Mouse (Mus musculus): ENCODE data around the gene Il2.

The Il2 gene

DNA sequence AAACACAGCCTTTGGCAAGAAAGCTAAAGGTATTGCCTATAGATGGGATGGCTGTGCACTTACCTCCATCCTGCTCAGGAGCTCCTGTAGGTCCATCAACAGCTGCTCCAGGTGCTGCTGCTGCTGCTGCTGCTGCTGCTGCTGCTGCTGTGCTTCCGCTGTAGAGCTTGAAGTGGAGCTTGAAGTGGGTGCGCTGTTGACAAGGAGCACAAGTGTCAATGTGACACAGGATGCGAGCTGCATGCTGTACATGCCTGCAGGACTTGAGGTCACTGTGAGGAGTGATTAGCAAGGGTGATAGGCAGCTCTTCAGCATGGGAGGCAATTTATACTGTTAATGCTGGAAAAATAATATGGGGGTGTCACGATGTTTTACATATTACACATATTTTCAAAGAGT lies at the start of gene Il2:
Gene Il2 (minus strand): TSS at position 305 of the 400 bp plus-strand sequence.
- no peak for DNase-seq (ENCODE audit: low spot score in 2 of 2)

DNA sequence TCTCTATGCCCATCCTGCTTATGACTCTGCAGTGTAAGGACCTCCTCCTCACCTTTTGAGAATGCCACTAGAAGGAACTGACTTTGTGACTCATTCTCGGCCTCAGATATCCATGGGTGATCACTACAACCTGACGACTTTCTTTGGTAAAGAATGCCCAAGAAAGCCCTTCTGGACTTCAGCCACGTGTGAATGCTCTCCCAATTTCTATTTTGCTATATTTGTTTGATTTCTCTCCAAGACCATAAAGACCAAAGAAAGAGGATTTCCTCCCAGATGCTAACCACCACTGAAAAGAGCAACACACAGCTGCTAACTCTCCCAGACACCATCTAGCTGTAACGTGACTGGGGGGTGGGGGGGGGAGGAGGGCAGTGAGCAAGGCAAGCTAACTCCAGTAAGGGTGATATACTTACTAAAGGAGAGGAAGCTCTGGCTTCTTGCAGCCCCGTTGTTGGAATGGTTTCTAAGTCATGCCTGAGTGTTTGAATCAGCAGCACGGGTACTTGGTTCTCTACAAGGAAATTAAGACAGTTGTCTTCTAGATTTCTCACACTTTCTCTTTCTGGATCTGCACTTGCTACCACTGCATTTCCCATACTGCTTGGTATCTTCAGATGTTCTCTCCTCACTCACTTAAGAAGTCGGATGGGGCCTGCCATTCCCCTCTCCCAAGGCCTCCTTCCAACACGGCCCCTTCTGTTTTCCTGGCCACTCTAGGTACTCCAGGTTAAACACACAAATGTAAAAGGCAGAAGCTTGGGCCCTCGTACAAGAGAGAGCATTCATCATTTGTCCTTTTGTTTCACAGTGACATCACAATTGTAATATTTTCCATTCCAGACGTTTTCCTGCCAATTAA lies 49.2 kb upstream of the Il2 start:
- no peak for DNase-seq (ENCODE audit: low spot score in 2 of 2)

DNA sequence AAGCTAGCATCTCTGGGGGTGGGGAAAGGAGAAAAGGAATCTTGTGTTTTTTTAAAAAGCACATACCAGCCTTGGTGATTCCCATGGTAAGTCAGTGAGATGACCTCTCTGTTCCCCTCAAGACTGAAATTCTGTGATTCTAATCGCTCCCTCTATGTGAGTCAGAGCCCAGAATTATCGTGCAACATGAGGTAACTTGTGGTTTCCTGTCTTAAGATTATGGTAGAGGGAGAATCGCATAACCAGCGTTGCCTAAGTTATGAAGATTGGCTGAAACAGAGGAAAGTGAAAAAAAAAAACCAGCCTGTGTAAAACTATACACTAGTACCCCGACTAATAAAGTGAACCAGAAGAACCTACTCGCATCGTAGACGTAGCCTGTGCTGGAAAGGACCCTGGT lies 47.5 kb upstream of the Il2 start:
- DNase-seq (ENCODE audit: low spot score in 2 of 2), result no peak

DNA sequence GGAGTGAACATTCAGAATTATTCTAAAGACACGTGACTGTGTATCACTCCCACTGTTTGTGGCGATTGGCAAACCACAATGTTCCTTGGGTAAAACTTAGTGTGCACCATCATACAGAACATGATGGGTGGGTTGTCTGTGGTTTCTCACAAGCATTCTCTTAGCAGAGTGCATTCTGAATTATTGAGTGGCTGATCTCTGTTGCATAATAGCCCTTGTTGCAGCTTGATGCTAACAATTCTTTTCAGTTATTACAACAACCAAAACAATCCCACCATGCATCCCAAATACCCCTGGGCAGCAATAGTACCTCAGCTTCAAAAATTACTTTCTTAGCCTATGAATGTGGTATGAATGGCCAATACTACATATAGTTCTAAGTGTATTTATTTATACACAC lies 43.5 kb upstream of the Il2 start:
- DNase-seq (ENCODE audit: low spot score in 2 of 2), result no peak

DNA sequence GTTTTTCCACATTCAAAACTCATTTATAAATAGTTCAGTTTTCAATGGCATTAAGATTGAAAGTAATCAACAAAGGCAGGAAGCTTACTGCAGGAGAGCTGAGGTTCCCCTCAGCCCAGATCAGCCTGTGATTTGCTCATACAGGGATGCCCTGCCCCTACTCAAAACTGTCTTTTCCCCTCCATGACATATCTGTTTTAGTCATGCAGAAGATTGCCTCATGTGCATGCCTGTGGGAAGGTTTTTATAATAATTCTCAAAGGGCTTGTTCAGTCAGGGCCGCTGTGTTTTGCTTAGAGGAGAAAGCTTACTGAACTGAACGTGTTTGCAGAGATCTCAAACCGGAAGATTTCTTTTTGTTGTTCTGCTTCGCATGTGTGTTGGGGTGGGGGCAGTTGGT lies 35.3 kb upstream of the Il2 start:
- DNase-seq (ENCODE audit: low spot score in 2 of 2), result no peak

DNA sequence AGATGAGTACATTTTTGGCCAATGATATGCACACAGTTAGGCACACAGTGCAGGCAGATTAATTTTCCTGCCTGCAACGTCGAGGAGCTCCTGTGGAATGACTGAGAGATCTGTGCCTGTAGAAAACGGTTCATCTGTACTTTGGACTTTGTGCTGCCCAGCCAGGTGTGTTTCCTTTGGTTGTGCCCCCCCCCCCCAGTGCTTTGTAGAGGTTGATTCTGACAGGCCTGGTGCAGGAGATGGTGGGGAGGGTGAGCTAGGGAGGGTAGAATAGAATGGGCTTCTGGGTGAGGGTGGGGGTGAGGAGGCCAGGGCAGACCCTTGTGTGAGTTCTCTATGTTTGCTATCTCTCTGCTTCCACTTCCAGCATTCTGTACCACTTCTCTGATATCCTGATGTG lies 32.5 kb upstream of the Il2 start:
- no peak for DNase-seq (ENCODE audit: low spot score in 2 of 2)

DNA sequence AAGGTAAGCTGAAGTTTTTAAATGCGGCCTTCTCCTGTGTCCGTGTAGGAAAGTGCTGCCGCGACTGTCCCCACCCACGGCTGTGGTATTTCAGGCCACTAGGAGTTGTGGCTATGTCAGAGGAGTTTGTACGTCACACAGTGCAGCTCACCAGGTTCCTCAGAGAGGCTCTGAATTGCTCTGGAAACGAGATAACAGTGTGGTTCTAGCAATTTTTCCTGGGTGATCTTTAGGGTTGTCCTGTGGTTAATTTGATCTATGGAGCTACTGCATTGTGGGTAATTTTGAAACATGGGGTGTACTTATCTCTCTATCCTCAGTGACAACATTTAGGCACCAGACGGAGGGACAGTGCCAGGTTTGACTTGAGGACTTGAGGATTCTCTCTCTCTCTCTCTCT lies 31.3 kb upstream of the Il2 start:
- no peak for DNase-seq (ENCODE audit: low spot score in 2 of 2)

DNA sequence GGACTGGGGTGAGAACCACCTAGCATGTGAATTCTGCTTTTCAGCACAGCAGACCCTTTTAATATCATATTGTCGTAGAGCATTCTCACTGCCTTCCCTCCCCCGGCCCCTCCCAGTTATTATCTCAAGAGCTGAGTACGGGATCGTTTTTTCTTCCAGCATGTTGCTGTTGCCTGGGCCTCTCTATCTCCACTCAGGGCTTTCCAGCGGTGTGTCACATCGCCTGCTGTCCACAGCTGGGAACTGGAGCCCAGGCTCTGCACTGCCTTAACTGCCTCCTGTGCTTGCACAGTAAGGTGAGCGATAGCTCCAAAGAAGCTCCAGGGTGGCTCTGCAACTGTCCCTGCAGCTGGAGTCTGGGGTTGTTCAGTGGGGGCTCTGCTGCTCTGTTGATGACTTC lies 28.6 kb upstream of the Il2 start:
- DNase-seq (ENCODE audit: low spot score in 2 of 2), result no peak

DNA sequence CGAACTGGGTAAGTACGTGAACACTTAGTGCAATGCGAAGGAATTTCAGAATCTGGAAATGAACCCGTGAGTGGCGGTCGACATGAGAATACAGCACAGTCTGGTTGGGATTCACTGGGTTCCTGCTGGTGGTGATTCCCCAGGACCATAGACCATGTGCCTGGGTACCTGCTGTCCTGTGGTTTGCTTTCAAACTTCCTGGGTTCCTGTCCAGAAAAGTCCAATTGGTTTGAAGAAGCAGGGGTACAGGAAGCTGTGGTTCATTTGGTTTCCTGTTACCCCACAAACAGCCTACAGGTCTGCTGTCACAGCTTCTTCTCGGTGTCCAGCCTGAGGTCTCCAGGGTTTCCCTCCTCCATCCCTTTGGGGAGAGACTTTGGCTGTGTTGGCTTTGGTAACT lies 27.2 kb upstream of the Il2 start:
- no peak for DNase-seq (ENCODE audit: low spot score in 2 of 2)

DNA sequence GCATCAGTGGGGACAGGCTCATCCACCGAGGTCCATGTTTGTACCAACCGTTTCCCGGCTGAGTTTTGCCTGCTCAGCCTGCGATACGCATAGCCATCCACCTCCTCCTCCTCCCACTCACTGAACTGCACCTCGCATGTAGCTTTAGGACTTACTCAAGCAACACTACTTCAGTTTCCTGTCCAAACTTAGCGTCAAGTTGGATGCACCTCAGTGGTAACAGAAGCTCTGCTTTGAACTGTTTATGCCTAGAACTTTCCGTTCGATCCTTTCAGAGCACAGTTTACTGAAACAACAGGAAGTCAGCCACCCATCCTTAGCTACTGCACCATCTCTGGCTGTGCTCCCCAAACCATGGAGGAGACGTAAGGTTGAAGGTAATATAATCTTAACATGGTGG lies 26.5 kb upstream of the Il2 start:
- DNase-seq (ENCODE audit: low spot score in 2 of 2), result no peak

DNA sequence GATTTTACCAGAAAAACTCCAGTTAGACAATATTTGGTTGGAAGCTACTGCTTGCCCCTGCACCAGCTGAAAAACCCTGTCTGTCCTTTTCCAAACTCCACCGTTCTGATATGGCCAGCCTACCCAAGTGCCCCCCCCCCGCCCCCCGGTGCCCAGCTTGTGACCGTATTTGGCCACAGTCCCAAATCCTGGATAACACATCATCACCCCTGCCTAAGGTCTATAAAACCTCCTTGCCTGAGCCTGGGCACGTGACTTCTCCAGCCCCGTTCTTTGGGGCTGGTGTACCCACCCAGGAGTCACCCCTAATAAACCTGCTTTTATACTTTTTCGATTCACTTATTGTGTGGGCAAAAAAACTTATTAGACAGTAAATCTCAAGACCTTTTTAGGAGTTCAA lies 21.1 kb upstream of the Il2 start:
- no peak for DNase-seq (ENCODE audit: low spot score in 2 of 2)

DNA sequence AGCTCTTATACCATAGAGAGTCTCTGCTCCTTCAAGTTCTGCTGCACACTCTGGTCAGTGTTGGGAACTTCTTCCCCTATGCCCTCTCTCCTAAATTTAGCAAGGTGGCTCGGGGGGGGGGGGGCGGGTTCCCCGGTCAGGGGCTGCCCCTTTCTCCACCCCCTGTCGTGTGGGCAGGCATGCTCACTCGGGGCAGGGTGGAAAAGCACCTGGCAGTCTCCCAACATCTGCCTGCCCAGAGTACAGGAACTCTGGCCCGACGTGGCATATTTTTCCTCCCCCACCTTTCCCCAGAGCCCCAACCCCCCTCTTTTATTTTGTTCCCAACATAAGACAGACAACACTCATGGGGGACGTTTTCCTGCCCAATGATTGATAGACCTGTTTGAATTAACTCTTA lies 20.6 kb upstream of the Il2 start:
- no peak for DNase-seq (ENCODE audit: low spot score in 2 of 2)

DNA sequence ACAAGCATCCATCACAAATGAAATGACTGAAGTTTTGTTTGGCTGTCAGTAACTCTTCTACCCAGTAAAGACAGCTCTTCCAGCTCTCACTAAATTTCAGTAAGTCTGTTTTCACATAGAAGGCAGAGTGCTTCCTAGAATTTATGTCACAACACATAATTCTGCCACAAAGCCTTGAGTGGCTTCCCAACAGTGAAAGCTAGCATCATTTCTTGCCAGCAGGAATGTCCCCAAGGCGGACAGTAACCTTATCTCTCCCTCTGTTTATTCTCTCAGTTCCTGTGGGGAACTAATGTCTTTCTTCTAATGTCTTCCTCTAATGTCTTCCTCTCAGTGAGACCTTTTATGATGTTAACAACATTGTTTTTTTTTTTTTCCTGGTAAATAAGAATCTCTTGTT lies 19.2 kb upstream of the Il2 start:
- DNase-seq (ENCODE audit: low spot score in 2 of 2), result no peak

DNA sequence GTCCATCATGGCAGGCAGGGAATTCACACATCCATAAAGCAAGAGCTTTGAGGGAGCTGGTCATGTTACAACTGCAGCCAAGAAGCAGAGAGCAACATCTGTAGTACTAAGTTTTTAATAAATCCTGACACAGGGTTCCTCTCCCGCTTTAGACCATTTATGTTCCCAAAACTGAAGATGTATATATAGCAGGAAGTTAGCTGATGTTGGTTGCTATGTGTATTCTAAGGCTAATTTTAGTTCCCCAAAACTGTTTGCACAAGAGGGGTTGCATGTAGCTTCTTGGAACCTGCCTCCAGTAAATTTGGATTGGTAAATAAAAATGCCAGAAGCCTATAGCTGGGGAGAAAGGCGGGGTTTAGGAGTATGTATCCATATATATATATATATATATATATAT lies 16.1 kb upstream of the Il2 start:
- DNase-seq (ENCODE audit: low spot score in 2 of 2), result no peak

DNA sequence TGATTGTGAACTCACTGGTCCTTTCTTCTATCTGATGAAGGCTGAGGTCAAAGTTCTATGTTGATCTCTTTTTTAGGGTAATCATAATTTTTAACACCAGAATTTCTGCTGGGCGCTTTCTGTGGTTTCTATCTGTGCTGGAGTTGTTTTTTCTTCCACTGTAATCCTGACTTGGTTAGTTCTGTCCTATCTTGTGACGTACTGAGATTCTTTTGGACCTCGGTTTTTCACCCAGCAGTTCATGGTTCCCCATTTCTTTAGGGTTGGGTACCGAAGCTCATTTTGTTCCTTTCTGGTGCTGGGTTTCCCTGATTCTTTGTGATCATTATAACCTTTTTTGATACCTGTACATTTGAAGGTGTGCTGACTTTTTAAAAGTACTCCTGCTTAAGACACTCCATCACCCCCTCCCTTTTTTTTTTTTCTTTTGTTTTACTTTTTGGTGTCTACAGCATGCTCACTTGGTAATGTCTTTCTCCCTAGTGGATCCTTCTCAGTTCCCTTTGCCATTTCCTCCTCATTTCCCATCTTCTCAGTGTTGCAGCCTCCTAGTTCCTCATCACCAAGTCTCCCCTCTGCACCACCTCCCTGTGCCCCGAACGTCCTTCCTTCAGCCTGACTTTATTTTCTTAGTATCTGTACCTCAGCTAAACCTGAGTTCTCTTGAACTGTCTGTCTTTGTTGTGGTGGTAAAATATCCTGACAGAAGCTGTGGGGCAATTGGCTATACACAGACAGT lies 14.6 kb upstream of the Il2 start:
- DNase-seq (ENCODE audit: low spot score in 2 of 2), result no peak

DNA sequence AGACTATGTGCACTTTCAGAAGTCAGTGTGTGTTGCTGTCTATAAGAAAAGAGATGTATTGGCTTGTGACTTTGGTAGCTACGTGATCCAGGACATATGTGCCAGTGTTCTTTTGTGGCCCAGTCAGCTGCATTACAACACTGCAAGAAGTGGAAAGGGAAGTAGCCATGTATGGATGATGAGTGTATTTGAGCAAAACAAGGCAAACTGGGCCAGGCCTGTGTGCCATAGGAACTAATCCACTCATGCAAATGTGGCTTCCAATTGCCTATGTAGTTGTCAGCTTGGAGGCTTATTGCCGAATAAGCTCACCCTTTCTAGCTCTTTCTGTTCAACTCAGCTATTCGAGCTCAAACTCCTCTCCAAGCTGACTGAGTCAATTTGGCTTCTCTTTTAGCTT lies 13.4 kb upstream of the Il2 start:
- DNase-seq (ENCODE audit: low spot score in 2 of 2), result no peak

DNA sequence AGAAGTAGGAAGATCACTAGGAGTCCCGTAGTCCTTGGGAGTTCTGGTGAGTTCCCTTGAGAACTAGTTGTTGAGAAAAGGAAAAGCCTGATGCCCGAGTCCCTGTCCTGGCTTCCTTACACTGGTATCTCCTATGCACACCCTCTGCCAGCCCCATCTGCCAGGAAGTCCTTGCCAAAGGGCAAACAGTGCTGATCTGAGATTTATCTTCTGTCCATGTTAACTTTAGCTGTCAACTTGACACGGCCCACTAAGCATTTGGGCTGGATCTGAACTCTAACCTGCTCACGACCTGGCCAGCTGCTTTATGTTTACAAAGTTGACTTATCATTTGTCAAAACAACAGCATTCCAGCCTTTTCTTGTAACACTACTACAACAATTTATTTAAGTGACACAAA lies 11.5 kb upstream of the Il2 start:
- no peak for DNase-seq (ENCODE audit: low spot score in 2 of 2)

DNA sequence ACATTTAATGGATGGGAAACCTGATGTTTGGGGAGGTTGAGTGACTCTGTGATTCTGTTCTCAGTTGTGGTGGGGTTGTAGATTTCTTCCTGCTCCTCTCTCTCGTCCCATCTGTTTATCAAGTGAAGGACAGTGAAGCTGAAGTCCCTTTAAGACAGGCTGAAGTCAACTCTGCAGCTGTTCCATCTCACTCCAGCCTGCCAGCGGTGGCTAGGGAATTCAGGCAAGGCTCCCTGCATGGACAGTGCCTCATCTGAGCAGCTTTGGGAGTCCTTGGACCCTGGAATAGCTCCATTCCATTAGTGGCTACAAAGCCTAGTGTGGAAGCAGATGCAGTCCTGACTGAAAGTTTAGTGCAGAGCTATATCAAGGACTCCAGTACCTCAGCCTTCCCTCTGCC lies 3.3 kb upstream of the Il2 start:
- peak in 1 of 2 experiments; percentile 11 for DNase-seq (ENCODE audit: low spot score in 2 of 2)

DNA sequence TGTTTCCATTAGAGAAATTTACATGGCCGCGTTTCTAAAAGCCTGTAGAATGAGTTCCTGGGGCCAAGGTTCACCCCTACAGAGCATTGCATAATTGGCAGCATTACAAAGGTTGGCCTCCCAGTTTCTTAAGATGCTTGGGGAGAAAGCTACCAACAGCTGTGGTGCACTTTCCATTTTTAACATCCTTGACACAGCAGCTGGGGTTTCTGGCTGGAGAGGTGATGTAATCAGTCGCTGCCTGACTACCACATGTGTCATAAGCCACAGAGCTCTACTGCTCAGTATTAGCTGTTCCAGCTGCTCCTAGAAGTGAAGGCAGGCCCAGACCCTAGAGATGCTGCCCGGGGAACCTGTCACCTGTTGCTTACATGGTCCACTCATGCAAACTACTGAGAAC lies 2.5 kb upstream of the Il2 start:
- peak in 1 of 2 experiments; percentile 24 for DNase-seq (ENCODE audit: low spot score in 2 of 2)

DNA sequence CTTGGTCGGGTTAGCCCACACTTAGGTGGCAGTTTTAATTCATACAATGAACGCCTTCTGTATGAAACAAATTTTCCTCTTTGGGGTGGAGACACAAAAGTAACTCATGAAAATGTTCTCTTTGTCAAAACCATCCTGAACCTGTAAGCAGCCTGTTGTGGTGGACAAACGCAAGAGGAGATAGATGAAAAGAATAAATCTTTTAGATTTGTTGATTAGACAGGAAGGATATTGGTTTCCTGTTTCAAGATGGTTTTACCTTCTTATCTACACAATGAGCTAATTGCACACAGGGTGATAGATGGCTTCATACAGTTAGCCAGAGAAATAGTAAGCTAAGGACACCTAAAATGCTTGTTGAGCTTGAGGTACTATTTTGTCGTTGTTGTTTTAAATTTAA lies 403 bp upstream of the Il2 start:
- no peak for DNase-seq (ENCODE audit: low spot score in 2 of 2)

DNA sequence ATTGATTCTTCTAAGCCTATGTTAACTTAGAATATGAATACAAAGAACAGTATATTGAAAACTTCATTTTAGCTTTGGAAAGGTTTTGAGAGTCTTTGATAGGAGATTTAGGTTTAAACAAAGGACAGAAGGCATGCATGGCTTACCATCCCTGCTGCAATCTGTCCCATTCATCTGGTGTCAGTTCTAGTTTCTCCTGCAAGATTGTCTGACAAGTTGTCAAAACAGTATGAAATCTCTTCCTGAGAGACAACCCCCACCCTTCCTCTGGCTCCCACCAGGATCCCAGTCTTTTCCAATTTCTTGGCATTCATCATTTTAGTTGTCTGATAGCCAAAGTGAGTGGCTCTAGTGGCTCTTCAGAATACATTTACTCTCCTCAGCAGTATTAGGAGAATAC lies 35.0 kb downstream of the Il2 start:
- DNase-seq (ENCODE audit: low spot score in 2 of 2), result no peak

DNA sequence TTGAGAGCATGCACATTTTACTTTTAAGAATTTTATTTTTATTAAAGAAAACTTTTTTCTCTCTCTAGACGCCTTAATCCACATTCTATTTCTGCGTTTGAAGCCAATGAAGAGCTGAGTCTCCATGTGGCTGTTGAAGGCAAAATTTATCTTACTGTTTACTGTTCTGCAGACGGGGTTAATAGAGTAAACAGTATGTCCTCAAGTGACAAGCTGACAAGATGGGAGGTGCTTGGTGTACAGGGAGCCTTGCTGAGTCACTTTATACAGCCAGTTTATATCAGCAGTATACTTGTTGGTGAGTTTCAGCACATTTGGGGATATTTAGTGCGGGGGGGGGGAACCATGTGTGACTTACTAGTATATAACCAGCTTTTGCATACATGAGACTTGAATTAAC lies 40.9 kb downstream of the Il2 start:
- no peak for DNase-seq (ENCODE audit: low spot score in 2 of 2)

DNA sequence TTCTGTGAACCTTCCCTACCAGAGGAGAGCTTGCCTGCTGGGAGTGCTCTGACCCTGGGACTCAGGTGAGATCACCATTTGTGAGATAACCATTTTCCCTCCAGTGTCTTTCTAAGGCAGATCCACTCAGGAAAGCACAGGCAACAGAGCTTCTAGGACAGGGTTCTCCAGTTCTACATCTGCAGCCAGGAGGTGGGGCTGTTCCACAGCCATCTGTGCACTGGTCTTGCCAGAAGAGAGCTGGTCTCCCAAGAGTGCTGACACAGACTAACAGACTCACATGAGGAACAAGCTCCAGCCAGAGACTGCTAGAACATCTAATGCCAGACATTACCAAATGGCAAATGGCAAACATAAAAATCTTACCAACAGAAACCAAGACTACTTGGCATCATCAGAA lies 52.5 kb downstream of the Il2 start:
- peak; percentile 38 to 55 for DNase-seq (ENCODE audit: low spot score in 2 of 2)

Measured in urinary bladder, adult 18-20 months (tissue).